Mouse (Mus musculus): ENCODE measurements at regions not wholly inside any gene's neighbourhood (a gene's known extent, or its start where the extent isn't known, plus 50 kb on each side); places are given as distances from the start of the nearest gene placed in this dataset.

DNA sequence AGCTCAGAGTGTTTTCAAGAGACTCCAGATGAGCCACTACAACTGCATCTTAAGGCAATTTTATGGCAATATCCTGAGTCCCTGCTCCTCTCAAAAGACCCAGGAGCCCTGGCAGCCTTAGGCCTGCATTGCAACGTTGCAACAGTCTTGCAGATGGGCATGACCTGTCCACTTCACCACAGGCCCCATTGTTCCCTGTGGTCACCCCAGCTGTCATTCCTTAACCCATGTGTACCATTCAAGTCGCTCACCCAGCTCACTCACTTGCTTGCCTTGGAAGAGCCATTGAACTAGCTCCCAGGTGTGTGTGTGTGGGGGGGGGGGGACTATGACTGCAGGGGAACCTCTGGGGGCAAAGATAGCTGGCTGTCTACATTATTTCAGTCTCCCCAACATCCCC lies 110.8 kb downstream of the Efnb1 start:
- TF ChIP-seq CTCF (IDR thresholded peaks at IDR 0.05; ENCODE audit: low read depth) (no peak), EP300 (optimal IDR thresholded peaks at IDR 0.05) (no peak)
